Mouse (Mus musculus): Measurements from ENCODE around the gene Lrrc75a. TPM values are rescaled to one million over a fixed set of nuclear protein-coding genes. Genes with fewer than 3 reads are reported as not detected.

The Lrrc75a gene
- polyA plus RNA-seq, 1 experiment from 2014 or later = 10.4 TPM

Other genes starting within 250 kb of the Lrrc75a start
- gene Pigl, start 190.1 kb downstream of the Lrrc75a start, polyA plus RNA-seq (2015; fragmentation: Nextera tagmentation; extraction: Ambion mirVana) = 7.4 and 8.1 TPM in 2 replicates
- gene Ncor1, start 190.0 kb downstream of the Lrrc75a start, polyA plus RNA-seq (2015; fragmentation: Nextera tagmentation; extraction: Ambion mirVana) = 163 and 170 TPM in 2 replicates
- gene Cenpv, start 109.3 kb downstream of the Lrrc75a start, polyA plus RNA-seq (2015; fragmentation: Nextera tagmentation; extraction: Ambion mirVana) = 49.4 and 55.5 TPM in 2 replicates
- gene Ubb, start 97.4 kb downstream of the Lrrc75a start, polyA plus RNA-seq (2015; fragmentation: Nextera tagmentation; extraction: Ambion mirVana) = 4,618 and 4,725 TPM in 2 replicates
- 21.5 and 21.7 TPM in 2 replicates for gene Trpv2, start 74.0 kb downstream of the Lrrc75a start, polyA plus RNA-seq (2015; fragmentation: Nextera tagmentation; extraction: Ambion mirVana)
- 22.8 and 24.9 TPM in 2 replicates for gene Mmgt2, start 141 bp upstream of the Lrrc75a start, polyA plus RNA-seq (2015; fragmentation: Nextera tagmentation; extraction: Ambion mirVana)
- gene Zfp287, start 83.4 kb upstream of the Lrrc75a start, polyA plus RNA-seq (2015; fragmentation: Nextera tagmentation; extraction: Ambion mirVana) = 21.0 and 21.3 TPM in 2 replicates
- gene Gm10428, start 104.6 kb upstream of the Lrrc75a start, polyA plus RNA-seq (2015; fragmentation: Nextera tagmentation; extraction: Ambion mirVana) = not detected in 2 replicates
- 29.0 and 32.8 TPM in 2 replicates for gene Zfp286, start 140.9 kb upstream of the Lrrc75a start, polyA plus RNA-seq (2015; fragmentation: Nextera tagmentation; extraction: Ambion mirVana)
- 6.8 and 7.9 TPM in 2 replicates for gene Trim16, start 171.7 kb upstream of the Lrrc75a start, polyA plus RNA-seq (2015; fragmentation: Nextera tagmentation; extraction: Ambion mirVana)
- gene Fbxw10, start 198.5 kb upstream of the Lrrc75a start, polyA plus RNA-seq (2015; fragmentation: Nextera tagmentation; extraction: Ambion mirVana) = 0.34 and 0.40 TPM in 2 replicates
- gene Tvp23b, start 230.9 kb upstream of the Lrrc75a start, polyA plus RNA-seq (2015; fragmentation: Nextera tagmentation; extraction: Ambion mirVana) = 56.7 and 58.6 TPM in 2 replicates

All from hindbrain, embryonic 13.5 days (tissue).